Mouse (Mus musculus) neural tube, embryonic 12.5 days (tissue): ENCODE data around the gene Ppp1r12b. TPM values are rescaled to one million over a fixed set of nuclear protein-coding genes. Genes with fewer than 3 reads are reported as not detected.

ENCODE experiments used
- ATAC-seq: fragments of 200-750 bp; cut with Nextera tagmentation; 2 replicates; pipeline ENCODE4 v1.8.0; 2017; ENCODE audit warnings: low read depth, mild to moderate bottlenecking, moderate TSS enrichment, moderate library complexity; ENCODE audit not compliant: low FRiP score
- H3K27ac ChIP-seq: fragments of 300-500 bp; sonication (generic); 2 replicates; pipeline ENCODE4 v1.5.1; 2016
- H3K27me3 ChIP-seq: fragments of 300-500 bp; sonication (generic); replicated peaks from 2 replicates; pipeline ENCODE4 v1.6.1; 2016; ENCODE audit warnings: mild to moderate bottlenecking
- H3K36me3 ChIP-seq: fragments of 300-500 bp; sonication (generic); 2 replicates; pipeline ENCODE4 v1.6.1; 2016; ENCODE audit warnings: mild to moderate bottlenecking
- H3K4me1 ChIP-seq: fragments of 300-500 bp; sonication (generic); 2 replicates; pipeline ENCODE4 v1.6.1; 2016
- H3K4me2 ChIP-seq: fragments of 300-500 bp; sonication (generic); replicated peaks from 2 replicates; pipeline ENCODE4 v1.6.1; 2016; ENCODE audit warnings: mild to moderate bottlenecking
- H3K4me3 ChIP-seq: fragments of 300-500 bp; sonication (generic); 2 replicates; pipeline ENCODE4 v1.5.1; 2016
- H3K9ac ChIP-seq: fragments of 300-500 bp; sonication (generic); 2 replicates; pipeline ENCODE4 v1.6.1; 2016; ENCODE audit warnings: mild to moderate bottlenecking
- H3K9me3 ChIP-seq: fragments of 300-500 bp; sonication (generic); 2 replicates; pipeline ENCODE4 v1.6.1; 2016; ENCODE audit warnings: mild to moderate bottlenecking
- WGBS: fragments of 180-500 bp; shearing (Covaris S2); methylation state at CpG from one replicate; pipeline ENCODE4 v1.1.7; 2016; 5-methylcytosine and 5-hydroxymethylcytosine counted together
- polyA plus RNA-seq: library from polyadenylated mRNA; unstranded; fragments of >200 nt; fragmentation: Nextera tagmentation; extraction: Ambion mirVana; gene quantifications from 2 replicates; pipeline ENCODE4 v1.2.1, GENCODE M21; 2016

Gene Ppp1r12b
- polyA plus RNA-seq, 1 experiment from 2014 or later = 11.8 TPM

- H3K9ac ChIP-seq = no peak overlapping the region
- H3K27me3 ChIP-seq = no peaks in the 10 kb centered on the region
- no peaks in the 10 kb centered on the region for H3K9me3 ChIP-seq
- no peak overlapping the region for H3K4me3 ChIP-seq
- H3K4me2 ChIP-seq = no peak overlapping the region
- H3K4me1 ChIP-seq = no peaks in the 10 kb centered on the region
- no peak overlapping the region for H3K27ac ChIP-seq
- ATAC-seq = no peak
- no peaks in the 10 kb centered on the region for H3K36me3 ChIP-seq
- WGBS = 84% methylated on average over 4 of the region's 4 CpGs
Measured at GRCm38 (mm10) chr1:134783958-134784357, 171.8 kb downstream of the Ppp1r12b start.

- ATAC-seq = no peak
- Histone ChIP-seq H3K4me2 (no peak overlapping the region), H3K9ac (no peak overlapping the region), H3K27me3 (no peaks in the 10 kb centered on the region), H3K4me3 (no peak overlapping the region), H3K4me1 (no peaks in the 10 kb centered on the region), H3K27ac (no peak overlapping the region), H3K36me3 (no peaks in the 10 kb centered on the region), H3K9me3 (no peaks in the 10 kb centered on the region)
- 86% methylated on average over 5 of the region's 5 CpGs for WGBS
Measured at GRCm38 (mm10) chr1:134782797-134783196, 172.9 kb downstream of the Ppp1r12b start.

GRCm38 (mm10) chr1:134777936-134778548 is 177.7 kb downstream of the Ppp1r12b start:
- H3K9ac ChIP-seq = no peak overlapping the region
- ATAC-seq = no peak
- H3K9me3 ChIP-seq = no peaks in the 10 kb centered on the region
- H3K27me3 ChIP-seq = no peaks in the 10 kb centered on the region
- no peak overlapping the region for H3K27ac ChIP-seq
- no peak overlapping the region for H3K4me2 ChIP-seq
- H3K4me3 ChIP-seq = no peak overlapping the region
- peaks cover 4% of the 10 kb centered on the region for H3K36me3 ChIP-seq
- peaks cover 5% of the 10 kb centered on the region; the same call in 1 of the 2 replicates for H3K4me1 ChIP-seq
- 82% methylated on average over 13 of the region's 13 CpGs for WGBS

- no peaks in the 10 kb centered on the region for H3K27me3 ChIP-seq
- no peaks in the 10 kb centered on the region for H3K9me3 ChIP-seq
- H3K9ac ChIP-seq = no peak overlapping the region
- no peak overlapping the region for H3K4me2 ChIP-seq
- ATAC-seq = no peak
- peaks cover 4% of the 10 kb centered on the region for H3K36me3 ChIP-seq
- H3K4me1 ChIP-seq = peaks cover 5% of the 10 kb centered on the region; the same call in 1 of the 2 replicates
- H3K4me3 ChIP-seq = no peak overlapping the region
- no peak overlapping the region for H3K27ac ChIP-seq
- WGBS = 91% methylated on average over 12 of the region's 12 CpGs
Measured at GRCm38 (mm10) chr1:134777201-134777885, 178.4 kb downstream of the Ppp1r12b start.

- Histone ChIP-seq H3K4me1 (peaks cover 5% of the 10 kb centered on the region; the same call in 1 of the 2 replicates), H3K4me2 (no peak overlapping the region), H3K36me3 (peaks cover 9% of the 10 kb centered on the region), H3K27me3 (no peaks in the 10 kb centered on the region), H3K9me3 (no peaks in the 10 kb centered on the region), H3K9ac (no peak overlapping the region), H3K4me3 (no peak overlapping the region), H3K27ac (no peak overlapping the region)
- WGBS = 33% methylated on average over 3 of the region's 3 CpGs
- no peak for ATAC-seq
Measured at GRCm38 (mm10) chr1:134775631-134776030, 180.1 kb downstream of the Ppp1r12b start.

DNA sequence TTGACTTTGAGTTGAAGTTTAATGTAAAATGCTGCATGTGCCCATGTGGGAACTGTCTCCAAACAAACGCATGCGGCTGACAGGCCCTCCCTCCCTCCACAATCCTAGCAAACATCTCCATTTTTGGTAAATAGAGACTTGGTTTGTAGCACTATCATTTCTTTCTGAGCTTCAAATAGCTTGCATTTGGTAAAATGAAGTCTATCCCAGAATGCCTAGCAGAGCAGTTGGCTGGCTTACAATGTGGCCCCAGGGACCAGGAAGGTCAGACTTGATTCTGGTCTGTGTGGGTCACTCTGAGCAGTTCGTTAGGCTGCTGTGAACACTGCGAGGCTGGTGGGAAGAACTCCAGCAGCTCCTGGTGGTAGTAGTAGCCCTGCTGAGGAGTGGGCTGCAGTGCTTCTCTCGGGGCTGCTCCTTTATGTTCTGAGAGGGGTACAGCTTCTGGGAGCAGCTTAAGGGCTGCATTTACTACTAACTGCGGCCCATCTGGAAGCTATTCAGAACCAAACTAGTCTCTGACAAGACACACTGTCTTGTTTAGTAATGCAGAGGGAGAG is 180.9 kb downstream of the Ppp1r12b start:
- no peak overlapping the region for H3K27ac ChIP-seq
- 33% methylated on average over 6 of the region's 6 CpGs for WGBS
- H3K4me2 ChIP-seq = no peak overlapping the region
- H3K27me3 ChIP-seq = no peaks in the 10 kb centered on the region
- H3K36me3 ChIP-seq = peaks cover 9% of the 10 kb centered on the region
- peaks cover 5% of the 10 kb centered on the region; the same call in 1 of the 2 replicates for H3K4me1 ChIP-seq
- no peak for ATAC-seq
- H3K9me3 ChIP-seq = no peaks in the 10 kb centered on the region
- H3K4me3 ChIP-seq = no peak overlapping the region
- no peak overlapping the region for H3K9ac ChIP-seq

- no peak for ATAC-seq
- Histone ChIP-seq H3K4me2 (no peak overlapping the region), H3K9ac (no peak overlapping the region), H3K36me3 (peaks cover 9% of the 10 kb centered on the region), H3K9me3 (no peaks in the 10 kb centered on the region), H3K27ac (no peak overlapping the region), H3K27me3 (no peaks in the 10 kb centered on the region), H3K4me1 (peaks cover 5% of the 10 kb centered on the region; the same call in 1 of the 2 replicates), H3K4me3 (no peak overlapping the region)
- 57% methylated on average over 2 of the region's 2 CpGs for WGBS
Measured at GRCm38 (mm10) chr1:134774247-134774646, 181.5 kb downstream of the Ppp1r12b start.

DNA sequence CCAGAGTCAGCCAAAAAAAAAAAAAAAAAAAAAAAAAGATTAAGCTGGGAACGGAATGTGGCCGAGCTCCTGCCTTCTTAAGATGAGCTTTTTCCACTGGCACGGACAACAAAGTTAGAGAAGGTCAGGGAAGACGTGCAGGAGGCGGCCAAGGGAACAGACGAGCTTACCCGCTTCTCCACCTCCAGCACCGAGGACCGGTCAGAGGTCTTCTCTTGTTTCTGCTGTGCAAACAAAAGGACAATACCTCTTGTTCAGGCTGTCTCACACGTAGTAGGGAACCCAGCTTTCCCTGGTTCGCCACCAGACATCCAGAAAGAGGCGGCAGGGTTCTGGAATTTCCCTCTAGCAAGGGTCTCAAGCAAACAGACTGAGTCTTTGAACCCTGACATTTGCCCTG is 182.5 kb downstream of the Ppp1r12b start:
- Histone ChIP-seq H3K27me3 (no peaks in the 10 kb centered on the region), H3K27ac (no peak overlapping the region), H3K4me2 (no peak overlapping the region), H3K9ac (no peak overlapping the region), H3K4me1 (peaks cover 5% of the 10 kb centered on the region; the same call in 1 of the 2 replicates), H3K9me3 (no peaks in the 10 kb centered on the region), H3K36me3 (peaks cover 9% of the 10 kb centered on the region), H3K4me3 (no peak overlapping the region)
- 64% methylated on average over 12 of the region's 12 CpGs for WGBS
- no peak for ATAC-seq

DNA sequence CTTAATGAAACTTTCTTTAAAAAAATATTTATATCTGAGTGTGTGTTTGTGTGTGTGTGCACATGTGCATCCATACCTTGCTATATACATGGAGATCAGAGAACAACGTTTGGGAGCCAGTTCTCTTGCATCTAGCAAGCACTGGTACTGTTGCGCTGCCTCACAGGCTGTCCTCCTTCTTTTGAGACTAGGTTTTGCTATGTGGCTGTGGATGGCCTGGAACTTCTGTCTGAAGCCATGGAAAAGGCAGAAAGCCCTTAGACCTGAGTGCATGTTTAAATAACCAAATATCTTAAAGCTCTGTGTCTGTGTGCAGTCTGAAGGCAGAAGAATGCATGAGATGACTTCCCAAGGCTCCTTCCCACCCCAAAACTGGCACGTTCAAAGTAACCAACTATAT is 182.9 kb downstream of the Ppp1r12b start:
- H3K36me3 ChIP-seq = peaks cover 10% of the 10 kb centered on the region
- H3K4me1 ChIP-seq = peaks cover 5% of the 10 kb centered on the region; the same call in 1 of the 2 replicates
- ATAC-seq = no peak
- no peak overlapping the region for H3K4me3 ChIP-seq
- H3K27me3 ChIP-seq = no peaks in the 10 kb centered on the region
- 92% methylated on average over 3 of the region's 3 CpGs for WGBS
- no peaks in the 10 kb centered on the region for H3K9me3 ChIP-seq
- no peak overlapping the region for H3K4me2 ChIP-seq
- no peak overlapping the region for H3K9ac ChIP-seq
- H3K27ac ChIP-seq = no peak overlapping the region

- no peaks in the 10 kb centered on the region for H3K27me3 ChIP-seq
- no peak overlapping the region for H3K27ac ChIP-seq
- peaks cover 14% of the 10 kb centered on the region for H3K36me3 ChIP-seq
- no peak overlapping the region for H3K9ac ChIP-seq
- no peak overlapping the region for H3K4me3 ChIP-seq
- H3K4me2 ChIP-seq = no peak overlapping the region
- no peaks in the 10 kb centered on the region for H3K9me3 ChIP-seq
- H3K4me1 ChIP-seq = peaks cover 5% of the 10 kb centered on the region; the same call in 1 of the 2 replicates
- no peak for ATAC-seq
- WGBS = 92% methylated on average over 7 of the region's 7 CpGs
Measured at GRCm38 (mm10) chr1:134771999-134772398, 183.7 kb downstream of the Ppp1r12b start.

DNA sequence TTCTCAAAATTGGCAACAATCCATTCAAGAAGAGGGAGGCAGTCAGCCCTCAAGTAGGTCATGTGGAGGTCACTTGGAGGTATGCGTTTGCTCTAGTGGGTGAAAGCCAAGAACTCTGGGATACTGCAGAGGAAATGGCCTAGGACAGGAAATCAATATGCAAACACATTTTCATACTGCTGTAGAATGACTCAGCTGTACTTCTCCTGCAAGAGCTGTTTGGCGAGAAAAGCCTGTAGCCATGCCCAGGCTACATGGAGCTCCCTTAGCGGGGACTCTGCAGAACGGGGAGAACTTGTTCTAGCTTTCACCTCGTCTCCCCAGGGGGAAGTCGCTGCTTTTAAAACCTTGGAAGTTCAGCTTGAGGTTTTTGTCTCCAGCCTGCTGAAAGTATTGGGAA is 184.4 kb downstream of the Ppp1r12b start:
- H3K4me3 ChIP-seq = no peak overlapping the region

DNA sequence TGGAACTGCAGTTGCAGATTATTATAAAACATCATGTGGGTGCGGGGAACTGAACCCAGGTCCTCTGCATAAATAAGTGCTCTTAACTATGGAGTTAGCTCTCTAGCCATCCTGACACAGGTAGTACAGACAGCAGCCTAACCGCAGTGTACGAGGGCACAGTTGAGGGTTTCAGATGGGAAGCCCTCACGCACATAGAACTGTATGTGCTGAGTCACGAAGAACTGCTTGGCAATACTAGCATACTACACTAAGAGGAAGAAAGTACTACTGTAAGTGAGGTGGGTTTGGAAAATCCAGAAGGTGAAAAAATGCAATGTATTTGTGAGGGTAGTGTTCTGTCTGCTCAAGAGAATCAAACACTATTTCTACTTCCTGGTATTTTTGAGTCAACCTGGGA is 185.4 kb downstream of the Ppp1r12b start:
- ATAC-seq = no peak
- H3K36me3 ChIP-seq = peaks cover 13% of the 10 kb centered on the region
- WGBS = 95% methylated on average over 5 of the region's 5 CpGs

More for the DNA sequence above, 184.4 kb downstream of the Ppp1r12b start:
- Histone ChIP-seq H3K9ac (no peak overlapping the region), H3K27ac (no peak overlapping the region), H3K4me2 (no peak overlapping the region), H3K27me3 (no peaks in the 10 kb centered on the region), H3K9me3 (no peaks in the 10 kb centered on the region), H3K36me3 (peaks cover 12% of the 10 kb centered on the region), H3K4me1 (peaks cover 5% of the 10 kb centered on the region; the same call in 1 of the 2 replicates)
- 83% methylated on average over 6 of the region's 6 CpGs for WGBS
- ATAC-seq = no peak

More for the DNA sequence above, 185.4 kb downstream of the Ppp1r12b start:
- no peak overlapping the region for H3K4me3 ChIP-seq
- peaks cover 5% of the 10 kb centered on the region; the same call in 1 of the 2 replicates for H3K4me1 ChIP-seq
- no peaks in the 10 kb centered on the region for H3K9me3 ChIP-seq
- H3K4me2 ChIP-seq = no peak overlapping the region
- no peaks in the 10 kb centered on the region for H3K27me3 ChIP-seq
- H3K27ac ChIP-seq = no peak overlapping the region
- no peak overlapping the region for H3K9ac ChIP-seq
